Mouse (Mus musculus) heart, postnatal 14 days (tissue): ENCODE measurements at regions not wholly inside any gene's neighbourhood (a gene's known extent, or its start where the extent isn't known, plus 50 kb on each side); places are given as distances from the start of the nearest gene placed in this dataset.
"Not testable (repeated sequence)": the region's sequence is repeated elsewhere in the genome, so short reads cannot be mapped to it uniquely, and the experiment has no call there.

ENCODE experiments used
- DNase-seq, 2 experiments: peaks; one replicate each; pipeline ENCODE4 v3.0.0; 2021 to 2022
- intact Hi-C: fragments of 180-260 bp; cut with DNase I; formaldehyde crosslinking; loops from one replicate; pipeline ENCODE4 v1.15.1; 2025

GRCm38 (mm10) chr17:69781201-69781600 is 187.7 kb upstream of the Dlgap1 start:
- no peak for DNase-seq
- intact Hi-C loops: no loop called here

DNA sequence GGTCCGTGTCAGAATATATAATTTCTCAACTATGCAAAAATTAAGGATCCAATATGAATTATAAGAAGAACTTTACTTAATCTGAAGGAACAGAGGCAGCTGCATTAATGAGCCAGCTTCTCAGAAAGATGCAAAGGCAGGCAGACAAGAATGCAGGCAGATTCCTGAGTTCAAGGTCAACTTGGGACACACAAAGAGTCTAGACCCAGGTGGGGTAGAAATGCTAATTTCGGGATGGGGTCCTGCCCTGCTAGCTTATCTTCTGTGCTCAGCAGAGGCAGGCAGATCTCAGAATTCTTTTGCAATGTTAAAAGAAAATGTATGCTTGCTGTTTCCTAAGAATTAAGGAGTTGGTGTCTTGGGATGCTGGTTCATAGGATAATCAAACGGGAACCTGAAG is 181.9 kb upstream of the Dlgap1 start:
- no peak for DNase-seq
- intact Hi-C loops: no loop called here

- no peak for DNase-seq
- intact Hi-C loops: no loop called here
These were observed 147.4 kb upstream of the Dlgap1 start for GRCm38 (mm10) chr17:69821473-69821872.

DNA sequence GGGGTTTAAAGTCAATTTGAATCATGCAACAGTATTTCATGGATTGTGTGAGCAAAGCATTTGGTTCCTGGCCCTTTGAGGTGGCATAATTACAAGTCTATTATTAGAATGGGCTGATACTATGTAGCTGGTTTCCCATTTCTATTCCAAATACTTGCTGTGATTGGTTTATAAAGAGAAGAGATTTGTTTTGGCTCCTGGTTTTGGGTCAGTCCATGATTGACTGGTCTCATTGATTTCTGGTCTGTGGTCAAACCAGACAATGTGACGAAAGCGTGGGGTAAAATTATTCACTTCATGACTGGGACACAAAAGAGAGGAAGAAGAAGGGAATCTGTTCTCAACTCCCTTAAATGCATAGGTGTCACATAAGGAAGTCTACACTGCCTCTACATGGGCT is 147.0 kb upstream of the Dlgap1 start:
- DNase-seq: no peak
- intact Hi-C loops: no loop called here

DNA sequence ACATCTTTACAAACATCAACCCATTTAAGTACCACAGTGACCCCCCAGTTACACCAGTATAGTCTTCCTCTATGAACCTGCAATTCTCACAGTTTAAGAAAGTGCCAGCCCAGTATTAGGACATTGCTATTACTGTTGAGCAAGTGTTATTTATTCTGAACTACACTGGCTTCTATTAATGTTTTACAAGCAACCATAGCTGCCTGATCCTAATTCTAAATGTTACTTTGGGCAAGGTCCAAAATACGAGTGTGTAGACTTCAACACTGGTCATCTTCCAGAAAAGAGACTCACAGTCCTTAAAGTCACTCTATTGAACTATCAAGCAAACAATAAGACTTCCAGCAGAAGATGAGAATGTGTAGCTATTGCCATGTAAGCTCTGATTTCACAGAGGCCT is 146.0 kb upstream of the Dlgap1 start:
- no peak for DNase-seq
- intact Hi-C loops: no loop called here

GRCm38 (mm10) chr17:69841308-69841707 is 127.6 kb upstream of the Dlgap1 start:
- intact Hi-C loops: no loop called here
- DNase-seq: no peak

- intact Hi-C loops: no loop called here
- DNase-seq: peak; percentile 4 to 7
These were observed 120.6 kb upstream of the Dlgap1 start for GRCm38 (mm10) chr17:69848306-69848705.

GRCm38 (mm10) chr17:69850075-69850474 is 118.8 kb upstream of the Dlgap1 start:
- intact Hi-C loops: no loop called here

DNA sequence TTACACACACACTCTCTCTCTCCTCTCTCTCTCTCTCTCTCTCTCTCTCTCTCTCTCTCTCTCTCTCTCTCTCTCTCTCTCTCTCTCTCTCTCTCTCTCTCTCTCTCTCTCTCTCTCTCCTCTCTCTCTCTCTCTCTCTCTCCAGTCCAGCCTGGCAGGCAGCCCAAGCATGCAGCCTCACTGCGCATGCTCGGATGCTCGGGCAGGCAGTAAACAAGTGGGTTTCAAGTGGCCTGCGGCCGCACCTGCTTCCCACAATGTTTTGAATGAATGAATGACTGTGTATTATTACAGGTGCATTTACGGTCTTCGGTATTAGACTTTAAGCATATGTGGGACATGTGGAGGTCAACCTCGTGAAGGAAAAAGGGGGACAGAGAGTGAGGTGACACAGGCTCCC is 88.9 kb upstream of the Dlgap1 start:
- intact Hi-C loops, DNase-seq: not testable (repeated sequence)

More at GRCm38 (mm10) chr17:69850075-69850474, 118.8 kb upstream of the Dlgap1 start:
- no peak for DNase-seq

DNA sequence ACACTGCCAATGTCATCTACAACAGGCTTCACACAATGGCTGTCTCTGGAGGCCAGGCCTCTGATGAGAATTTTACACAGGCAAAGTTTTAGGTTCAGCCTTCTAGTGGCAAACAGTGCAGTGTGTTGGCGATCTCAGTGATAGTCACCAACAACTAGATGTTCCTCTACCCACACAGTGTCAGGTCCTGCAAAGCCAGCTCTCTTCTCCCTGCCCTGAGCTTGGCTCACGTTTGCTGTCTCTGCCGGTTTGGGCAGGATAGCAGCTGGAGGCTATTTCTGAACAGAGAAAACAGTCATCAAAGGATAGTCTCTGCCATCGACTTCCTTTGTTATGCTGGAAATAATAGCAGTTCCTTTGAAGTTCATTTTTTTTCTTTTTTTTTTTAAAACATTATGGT is 74.9 kb upstream of the Dlgap1 start:
- intact Hi-C loops: no loop called here
- no peak for DNase-seq
